Mouse (Mus musculus) heart, adult 2 months (tissue): ENCODE data around the gene E130208F15Rik. TPM values are rescaled to one million over a fixed set of nuclear protein-coding genes. Genes with fewer than 3 reads are reported as not detected.
A peak's percentile ranks its signal among the peaks of the same experiment; 100 is the strongest.

Source experiments
- DNase-seq, 2 experiments: peaks; one replicate each; pipeline ENCODE4 v3.0.0; 2021
- H3K27ac ChIP-seq: fragments of 200-600 bp; 2 replicates; pipeline ENCODE4 v1.8.1; 2022
- H3K27me3 ChIP-seq: fragments of 200-500 bp; 2 replicates; pipeline ENCODE4 v1.6.1; 2012; ENCODE audit warnings: mild to moderate bottlenecking, low read length, inconsistent platforms, mixed read lengths; ENCODE audit not compliant: control insufficient read depth, insufficient read depth
- H3K36me3 ChIP-seq: fragments of 200-500 bp; 2 replicates; pipeline ENCODE4 v1.6.1; 2012; ENCODE audit warnings: low read length, inconsistent platforms; ENCODE audit not compliant: control insufficient read depth, insufficient read depth
- H3K4me1 ChIP-seq: fragments of 200-500 bp; 2 replicates; pipeline ENCODE4 v1.6.1; 2011; ENCODE audit warnings: low read length; ENCODE audit not compliant: control insufficient read depth, insufficient read depth
- H3K4me3 ChIP-seq: fragments of 200-600 bp; 2 replicates; pipeline ENCODE4 v1.8.1; 2022
- H3K79me2 ChIP-seq: fragments of 200-500 bp; replicated peaks from 2 replicates; pipeline ENCODE4 v1.6.1; 2012; ENCODE audit warnings: mild to moderate bottlenecking, inconsistent platforms, low read length, moderate library complexity, mixed read lengths; ENCODE audit not compliant: control insufficient read depth, insufficient read depth
- H3K9ac ChIP-seq: fragments of 200-500 bp; 2 replicates; pipeline ENCODE4 v1.6.1; 2012; ENCODE audit warnings: low read depth, mild to moderate bottlenecking, control low read depth, inconsistent platforms, low read length, mixed read lengths
- CTCF ChIP-seq: fragments of 200-600 bp; IDR thresholded peaks from 2 replicates; pipeline ENCODE4 v1.8.1; 2022; ENCODE audit warnings: antibody characterized with exemption, mild to moderate bottlenecking, moderate library complexity
- EP300 ChIP-seq: fragments of 200-500 bp; IDR thresholded peaks from 2 replicates; pipeline ENCODE4 v1.6.1; 2011; ENCODE audit warnings: low read depth, low read length, control low read depth; ENCODE audit not compliant: insufficient read depth
- POLR2A ChIP-seq: fragments of 200-500 bp; IDR thresholded peaks from 2 replicates; pipeline ENCODE4 v1.6.1; 2011; ENCODE audit warnings: mild to moderate bottlenecking, low read depth, low read length, control low read depth; ENCODE audit not compliant: insufficient read depth
- WGBS: fragments of 180-500 bp; shearing (Covaris S2); methylation state at CpG from one replicate; pipeline ENCODE4 v1.1.7; 2018; 5-methylcytosine and 5-hydroxymethylcytosine counted together
- intact Hi-C: fragments of 180-260 bp; cut with DNase I; formaldehyde crosslinking; loops from one replicate; pipeline ENCODE4 v1.15.1; 2025
- polyA plus RNA-seq: library from polyadenylated mRNA; depleted of rRNA; stranded (reverse); fragments of >200 nt; gene quantifications from 2 replicates; pipeline ENCODE4 v1.2.3, GENCODE M21; 2012
- total RNA-seq, 2 experiments: library from RNA; stranded (reverse); gene quantifications; 2 replicates each; pipeline ENCODE4 v1.2.3; 2021

E130208F15Rik gene
- total and polyA plus RNA-seq, 3 experiments: 0.31 to 0.63 (median 0.55) TPM

DNA sequence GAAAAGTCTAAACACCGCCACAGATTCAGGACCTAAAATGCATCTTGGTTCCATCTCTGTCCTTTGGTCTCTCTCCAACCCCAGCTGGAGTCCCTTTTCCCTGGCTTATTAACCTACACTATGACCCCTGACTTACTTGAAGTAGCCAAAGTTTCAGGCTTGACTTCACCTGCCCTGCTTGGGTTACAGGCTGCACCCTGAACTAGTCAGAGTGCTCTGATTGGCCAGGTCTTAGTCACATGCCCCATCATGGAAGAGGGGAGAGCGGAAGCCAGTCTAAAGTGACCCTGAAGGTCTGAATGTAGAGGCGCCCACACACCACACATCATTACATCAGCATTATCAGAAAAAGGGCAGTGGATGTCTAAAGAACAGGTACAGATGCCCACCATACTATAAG, 3.4 kb upstream of the E130208F15Rik start:
- H3K36me3 ChIP-seq: no peaks in the 10 kb centered on the region
- H3K27ac ChIP-seq: no peak overlapping the region
- peaks cover 1% of the 10 kb centered on the region; the same call in 1 of the 2 replicates for H3K4me1 ChIP-seq
- no peak overlapping the region for H3K9ac ChIP-seq
- no peaks in the 10 kb centered on the region for H3K79me2 ChIP-seq
- H3K27me3 ChIP-seq: no peaks in the 10 kb centered on the region
- DNase-seq: no peak
- intact Hi-C loops: no loop called here
- no peak for TF ChIP-seq POLR2A
- no peak for TF ChIP-seq EP300
- TF ChIP-seq CTCF: no peak
- no peak overlapping the region for H3K4me3 ChIP-seq
- 84% methylated on average over 3 of the region's 3 CpGs for WGBS

DNA sequence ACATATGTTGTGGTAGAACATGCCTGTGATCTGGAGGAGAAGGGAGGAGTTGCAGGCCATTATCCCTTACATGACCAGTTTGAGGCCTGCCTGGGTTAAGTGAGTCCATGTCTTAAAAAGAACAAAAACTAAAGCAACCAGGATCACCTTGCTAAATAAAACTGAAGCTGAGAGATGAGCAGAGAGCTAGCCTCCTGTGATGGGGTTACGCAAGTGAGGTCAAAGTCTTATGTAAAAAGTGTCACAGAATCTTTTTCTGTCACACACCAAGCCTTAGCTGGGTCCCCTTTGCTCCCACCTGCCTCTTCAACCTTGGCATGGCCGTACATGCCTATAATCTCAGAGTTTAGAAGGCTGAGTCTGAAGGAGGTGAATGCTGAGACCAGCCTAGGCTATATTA, 594 bp upstream of the E130208F15Rik start:
- H3K4me1 ChIP-seq: peaks cover 1% of the 10 kb centered on the region; the same call in 1 of the 2 replicates
- intact Hi-C loops: no loop called here
- H3K36me3 ChIP-seq: no peaks in the 10 kb centered on the region
- no peaks in the 10 kb centered on the region for H3K79me2 ChIP-seq
- H3K27ac ChIP-seq: peak overlapping the region; percentile 96; the same call in 1 of the 2 replicates
- H3K4me3 ChIP-seq: no peak overlapping the region
- 82% methylated on average over 2 of the region's 2 CpGs for WGBS
- no peaks in the 10 kb centered on the region for H3K27me3 ChIP-seq
- H3K9ac ChIP-seq: no peak overlapping the region
- DNase-seq: no peak
- TF ChIP-seq POLR2A (no peak), EP300 (no peak), CTCF (no peak)

DNA sequence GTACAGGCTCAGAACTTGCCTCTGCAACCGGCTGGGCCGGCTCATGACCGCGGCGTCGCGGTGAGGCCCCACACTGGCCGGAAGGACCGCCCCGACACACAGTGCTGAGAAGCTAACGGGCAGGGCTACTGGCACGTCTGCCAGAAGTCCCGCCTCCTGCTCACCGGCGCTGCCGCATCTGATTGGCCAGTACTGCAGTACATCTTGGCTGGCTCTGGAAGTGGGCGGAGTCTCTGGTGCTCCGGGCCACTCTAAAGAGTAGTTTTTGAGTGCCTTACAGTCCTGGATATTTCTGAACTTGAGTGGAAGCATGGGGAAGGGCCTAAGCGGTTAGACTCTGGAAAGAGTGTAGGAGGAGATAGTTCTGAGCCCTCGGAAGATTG, 736 bp downstream of the E130208F15Rik start:
- Histone ChIP-seq H3K4me3 (peak overlapping the region; percentile 57), H3K79me2 (no peaks in the 10 kb centered on the region), H3K4me1 (peaks cover 1% of the 10 kb centered on the region; the same call in 1 of the 2 replicates), H3K9ac (peak overlapping the region; percentile 91), H3K36me3 (no peaks in the 10 kb centered on the region), H3K27ac (peak overlapping the region; percentile 96), H3K27me3 (no peaks in the 10 kb centered on the region)
- TF ChIP-seq POLR2A (peak; percentile 81), CTCF (no peak), EP300 (peak; percentile 53; the same call in 1 of the 2 replicates)
- DNase-seq: peak; percentile 97 to 98
- under 1% methylated on average over 20 of the region's 20 CpGs for WGBS
- intact Hi-C loops: no loop called here

DNA sequence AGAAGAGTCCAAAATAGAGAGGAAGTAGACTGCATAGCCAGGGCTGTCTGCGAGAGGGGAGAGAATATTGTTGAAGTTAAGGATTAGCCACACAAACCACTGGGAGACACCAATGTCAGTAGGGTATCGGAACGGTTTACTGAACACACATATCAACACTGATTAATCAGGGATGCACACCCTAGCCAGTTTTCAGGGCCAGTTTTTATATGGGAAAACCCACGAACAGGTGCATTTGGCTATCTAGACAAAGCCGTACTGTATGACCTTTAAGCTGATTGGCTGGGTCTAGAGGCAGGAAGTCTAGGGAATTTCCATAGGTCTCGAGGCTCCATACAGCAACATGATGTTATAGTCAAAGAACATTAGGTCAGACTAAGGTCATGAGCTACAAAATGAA, 1.3 kb downstream of the E130208F15Rik start:
- peak overlapping the region; percentile 57 for H3K4me3 ChIP-seq
- H3K36me3 ChIP-seq: no peaks in the 10 kb centered on the region
- no peak for TF ChIP-seq EP300
- 25% methylated on average over 6 of the region's 6 CpGs for WGBS
- peaks cover 1% of the 10 kb centered on the region; the same call in 1 of the 2 replicates for H3K4me1 ChIP-seq
- H3K27me3 ChIP-seq: no peaks in the 10 kb centered on the region
- no peak for DNase-seq
- peak overlapping the region; percentile 96 for H3K27ac ChIP-seq
- H3K79me2 ChIP-seq: no peaks in the 10 kb centered on the region
- intact Hi-C loops: loop anchor here (1.0 kb wide), 1 partner anchor 14 kb away; no protein-coding TSS in a partner anchor
- peak overlapping the region; percentile 76 for H3K9ac ChIP-seq

DNA sequence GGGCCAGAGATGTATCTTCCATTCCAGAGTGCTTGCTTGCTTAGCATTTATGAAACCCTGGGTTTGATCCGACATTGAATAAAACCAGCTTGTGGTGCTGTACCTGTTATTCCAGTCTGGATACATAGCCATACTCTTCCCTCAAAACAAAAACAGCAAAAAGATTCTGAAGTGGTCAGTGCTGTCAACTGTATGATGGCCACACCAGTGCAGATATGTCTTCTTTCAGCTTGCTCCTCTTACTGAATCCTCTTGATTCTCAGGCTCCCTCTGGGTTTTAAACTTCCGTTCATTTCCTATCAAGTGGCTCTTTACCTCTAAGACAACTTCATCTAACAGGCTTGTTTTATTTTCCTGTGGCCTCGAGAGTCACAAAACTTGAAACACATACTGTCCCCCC, 2.3 kb downstream of the E130208F15Rik start, which contains the start of gene Sdhaf1:
Sdhaf1 (minus strand) TSS at position 101 of the 400 bp plus-strand sequence.
- H3K36me3 ChIP-seq: no peaks in the 10 kb centered on the region

DNA sequence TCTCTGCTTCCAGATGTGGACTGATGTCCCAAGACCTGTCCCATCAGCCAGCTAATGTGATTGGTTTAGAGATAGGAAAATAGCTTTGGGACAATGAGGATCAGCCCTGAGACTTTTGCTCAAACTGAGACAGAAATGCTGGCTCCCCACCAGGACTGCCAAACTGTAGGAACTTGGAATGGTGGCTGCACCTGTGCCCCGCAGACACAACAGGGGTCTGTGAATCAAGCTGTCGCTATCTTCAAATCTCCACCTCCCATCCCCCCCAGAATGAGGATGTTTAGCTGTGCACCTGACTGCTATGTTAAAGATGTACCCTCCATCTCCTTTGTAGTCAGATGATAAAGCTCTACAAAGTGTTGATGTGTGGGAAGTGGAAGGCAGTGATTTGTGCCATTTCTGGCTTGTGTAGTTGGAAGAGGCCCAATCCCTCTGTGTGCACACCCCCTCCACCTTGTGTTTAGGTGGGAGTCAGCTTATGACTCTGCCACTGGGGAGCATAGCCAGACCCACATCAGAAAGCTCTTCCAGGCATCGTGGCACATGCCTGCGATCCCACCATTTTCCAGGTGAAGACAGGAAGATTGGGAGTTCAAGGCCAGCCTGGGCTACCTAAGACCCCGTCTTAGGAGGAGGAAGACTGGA, 2.9 kb downstream of the E130208F15Rik start:
- DNase-seq: no peak
- H3K4me1 ChIP-seq: peaks cover 1% of the 10 kb centered on the region; the same call in 1 of the 2 replicates
- H3K79me2 ChIP-seq: no peaks in the 10 kb centered on the region
- no peak overlapping the region for H3K4me3 ChIP-seq
- H3K36me3 ChIP-seq: no peaks in the 10 kb centered on the region
- WGBS: 83% methylated on average over 5 of the region's 5 CpGs
- no peak overlapping the region for H3K27ac ChIP-seq
- intact Hi-C loops: no loop called here
- no peak overlapping the region for H3K9ac ChIP-seq
- H3K27me3 ChIP-seq: no peaks in the 10 kb centered on the region
- TF ChIP-seq CTCF (no peak), EP300 (no peak), POLR2A (no peak)

More for the DNA sequence above, 2.3 kb downstream of the E130208F15Rik start, which contains the start of gene Sdhaf1:
- peak within 1 kb of the TSS; percentile 57; the same call in 1 of the 2 replicates for H3K4me3 ChIP-seq
- no peaks in the 10 kb centered on the region for H3K79me2 ChIP-seq
- TF ChIP-seq CTCF: no peak
- no peak for TF ChIP-seq POLR2A
- no peak for TF ChIP-seq EP300
- peak within 1 kb of the TSS; percentile 76 for H3K9ac ChIP-seq
- WGBS: 75% methylated on average over 3 of the region's 3 CpGs
- no peak for DNase-seq
- no peaks in the 10 kb centered on the region for H3K27me3 ChIP-seq
- peaks cover 1% of the 10 kb centered on the region; the same call in 1 of the 2 replicates for H3K4me1 ChIP-seq
- intact Hi-C loops: loop anchor here (1.0 kb wide), 1 partner anchor 14 kb away; no protein-coding TSS in a partner anchor
- H3K27ac ChIP-seq: peak within 1 kb of the TSS; percentile 96
